In the genomic region with DNA sequence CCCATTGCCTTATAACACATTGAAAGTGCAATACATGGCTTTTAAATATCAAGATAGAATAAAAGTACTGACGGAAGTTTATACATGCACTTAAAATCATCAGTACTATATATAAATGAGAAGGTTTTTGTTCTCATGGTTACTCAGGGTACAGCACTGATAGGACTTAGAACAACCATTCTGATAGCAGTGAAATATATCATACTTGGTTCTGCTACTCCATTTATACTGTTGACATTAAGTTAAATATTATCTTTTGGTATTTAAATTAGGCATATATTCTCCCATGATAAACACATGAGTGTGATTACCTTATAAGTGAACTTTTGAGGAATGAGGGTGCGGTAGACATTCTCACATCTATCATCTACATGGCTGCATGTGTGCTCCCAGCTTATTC, we compare ENCODE assay signal across 14 mouse cellular contexts.
"Had no signal": no experiment of that assay in that cellular context is flagged by ENCODE, and none has a peak within 500 bp of the region (broad histone marks: within the 10 kb centered on the region; RNA-seq: fewer than 3 reads in every experiment).

No protein-coding gene starts in this region.

- H3K4me2 ChIP-seq: neural tube, embryonic 12.5 days; neural tube, embryonic 13.5 days; neural tube, embryonic 15.5 days had no signal

- H3K4me3 ChIP-seq: neural tube, embryonic 12.5 days; neural tube, embryonic 13.5 days; neural tube, embryonic 15.5 days had no signal

- DNase-seq: retina, postnatal 1 day; right cerebral cortex, adult 18-20 months; right cerebral cortex, postnatal 14 days; right cerebral cortex, postnatal 25 days; right cerebral cortex, postnatal 4 days; spleen, adult 18-20 months; thymus, adult 18-20 months; thymus, adult 2 months; thymus, postnatal 25 days; thymus, postnatal 36 days; thymus, postnatal 4 days had no signal

- H3K4me1 ChIP-seq: neural tube, embryonic 15.5 days had no signal

- H3K27me3 ChIP-seq: neural tube, embryonic 12.5 days; neural tube, embryonic 13.5 days; neural tube, embryonic 15.5 days had no signal

- H3K27ac ChIP-seq: neural tube, embryonic 12.5 days; neural tube, embryonic 13.5 days; neural tube, embryonic 15.5 days had no signal

- H3K9ac ChIP-seq: neural tube, embryonic 12.5 days; neural tube, embryonic 13.5 days; neural tube, embryonic 15.5 days had no signal

- H3K36me3 ChIP-seq: neural tube, embryonic 12.5 days; neural tube, embryonic 13.5 days; neural tube, embryonic 15.5 days had no signal

- H3K9me3 ChIP-seq: neural tube, embryonic 12.5 days; neural tube, embryonic 13.5 days; neural tube, embryonic 15.5 days had no signal
